Mouse (Mus musculus) cortical plate, adult 2 months (tissue): Measurements from ENCODE around the gene Zfp455.

Experiments used
- CTCF ChIP-seq: fragments of 200-500 bp; IDR thresholded peaks from 2 replicates; pipeline ENCODE4 v1.5.1; 2011; ENCODE audit warnings: mild to moderate bottlenecking, control low read depth, low read length; ENCODE audit not compliant: insufficient read depth; ENCODE audit errors: extremely low read depth
- POLR2A ChIP-seq: fragments of 200-500 bp; IDR thresholded peaks from 2 replicates; pipeline ENCODE4 v1.6.1; 2011; ENCODE audit warnings: mild to moderate bottlenecking, low read length, control low read depth; ENCODE audit not compliant: insufficient read depth; ENCODE audit errors: extremely low read depth

- TF ChIP-seq POLR2A, result no peak
- TF ChIP-seq CTCF, result no peak
Measured at GRCm38 (mm10) chr13:67214015-67214607, 19.8 kb downstream of the Zfp455 start.
